Mouse (Mus musculus): ENCODE measurements around the gene Sash1. TPM values are rescaled to one million over a fixed set of nuclear protein-coding genes. Genes with fewer than 3 reads are reported as not detected.

The Sash1 gene
- polyA plus RNA-seq, 1 experiment from 2014 or later = 2.8 TPM

GRCm38 (mm10) chr10:8880950-8881675, 4.8 kb downstream of the Sash1 start:
- Histone ChIP-seq H3K27ac (ENCODE audit: low read depth, low read length) (no peak overlapping the region), H3K36me3 (ENCODE audit: control insufficient read depth, insufficient read depth) (no peaks in the 10 kb centered on the region), H3K4me3 (ENCODE audit: low read depth, low read length) (no peak overlapping the region), H3K27me3 (replicated peaks; ENCODE audit: control insufficient read depth, insufficient read depth, low read length) (no peaks in the 10 kb centered on the region), H3K4me1 (replicated peaks; ENCODE audit: control insufficient read depth, insufficient read depth, low read length) (no peaks in the 10 kb centered on the region), H3K4me2 (replicated peaks; ENCODE audit: low read depth) (no peak overlapping the region), H3K9me3 (ENCODE audit: control insufficient read depth) (no peaks in the 10 kb centered on the region), H3K9ac (ENCODE audit: low read depth, low read length) (no peak overlapping the region)
- ATAC-seq = no peak
- WGBS = 82% methylated on average over 15 of the region's 15 CpGs
- peak; percentile 25; the same call in 1 of the 2 replicates for TF ChIP-seq CTCF (IDR thresholded peaks at IDR 0.05; ENCODE audit: low read depth)

- Histone ChIP-seq H3K36me3 (ENCODE audit: control insufficient read depth, insufficient read depth) (no peaks in the 10 kb centered on the region), H3K27me3 (replicated peaks; ENCODE audit: control insufficient read depth, insufficient read depth, low read length) (no peaks in the 10 kb centered on the region), H3K9ac (ENCODE audit: low read depth, low read length) (no peak overlapping the region), H3K4me2 (replicated peaks; ENCODE audit: low read depth) (peak overlapping the region; percentile 40), H3K9me3 (ENCODE audit: control insufficient read depth) (no peaks in the 10 kb centered on the region), H3K27ac (ENCODE audit: low read depth, low read length) (no peak overlapping the region), H3K4me1 (replicated peaks; ENCODE audit: control insufficient read depth, insufficient read depth, low read length) (no peaks in the 10 kb centered on the region), H3K4me3 (ENCODE audit: low read depth, low read length) (no peak overlapping the region)
- no peak for TF ChIP-seq CTCF (IDR thresholded peaks at IDR 0.05; ENCODE audit: low read depth)
- ATAC-seq = no peak
- 40% methylated on average over 9 of the region's 9 CpGs for WGBS
These were observed 7.0 kb downstream of the Sash1 start for GRCm38 (mm10) chr10:8878824-8879223.

- no peak overlapping the region for H3K9ac ChIP-seq (ENCODE audit: low read depth, low read length)
- no peaks in the 10 kb centered on the region for H3K4me1 ChIP-seq (replicated peaks; ENCODE audit: control insufficient read depth, insufficient read depth, low read length)
- no peak overlapping the region for H3K27ac ChIP-seq (ENCODE audit: low read depth, low read length)
- H3K4me3 ChIP-seq (ENCODE audit: low read depth, low read length) = no peak overlapping the region
- ATAC-seq = no peak
- 76% methylated on average over 13 of the region's 13 CpGs for WGBS
- no peaks in the 10 kb centered on the region for H3K27me3 ChIP-seq (replicated peaks; ENCODE audit: control insufficient read depth, insufficient read depth, low read length)
- H3K4me2 ChIP-seq (replicated peaks; ENCODE audit: low read depth) = peak overlapping the region; percentile 40
- TF ChIP-seq CTCF (IDR thresholded peaks at IDR 0.05; ENCODE audit: low read depth) = no peak
- no peaks in the 10 kb centered on the region for H3K9me3 ChIP-seq (ENCODE audit: control insufficient read depth)
- H3K36me3 ChIP-seq (ENCODE audit: control insufficient read depth, insufficient read depth) = no peaks in the 10 kb centered on the region
These were observed 7.5 kb downstream of the Sash1 start for GRCm38 (mm10) chr10:8878381-8878780.

GRCm38 (mm10) chr10:8873631-8874370, 12.1 kb downstream of the Sash1 start:
- H3K9ac ChIP-seq (ENCODE audit: low read depth, low read length) = no peak overlapping the region
- no peaks in the 10 kb centered on the region for H3K4me1 ChIP-seq (replicated peaks; ENCODE audit: control insufficient read depth, insufficient read depth, low read length)
- H3K4me2 ChIP-seq (replicated peaks; ENCODE audit: low read depth) = no peak overlapping the region
- no peaks in the 10 kb centered on the region for H3K36me3 ChIP-seq (ENCODE audit: control insufficient read depth, insufficient read depth)
- no peak overlapping the region for H3K4me3 ChIP-seq (ENCODE audit: low read depth, low read length)
- H3K9me3 ChIP-seq (ENCODE audit: control insufficient read depth) = no peaks in the 10 kb centered on the region
- TF ChIP-seq CTCF (IDR thresholded peaks at IDR 0.05; ENCODE audit: low read depth) = no peak
- 55% methylated on average over 7 of the region's 7 CpGs for WGBS
- no peaks in the 10 kb centered on the region for H3K27me3 ChIP-seq (replicated peaks; ENCODE audit: control insufficient read depth, insufficient read depth, low read length)
- peak; percentile 47; the same call in 1 of the 2 replicates for ATAC-seq
- peak overlapping the region; percentile 41; the same call in 1 of the 2 replicates for H3K27ac ChIP-seq (ENCODE audit: low read depth, low read length)

- no peak for ATAC-seq
- no peak overlapping the region for H3K4me2 ChIP-seq (replicated peaks; ENCODE audit: low read depth)
These were observed 13.1 kb downstream of the Sash1 start for GRCm38 (mm10) chr10:8872788-8873187.

GRCm38 (mm10) chr10:8871935-8872334, 13.9 kb downstream of the Sash1 start:
- no peaks in the 10 kb centered on the region for H3K9me3 ChIP-seq (ENCODE audit: control insufficient read depth)
- ATAC-seq = no peak
- H3K4me1 ChIP-seq (replicated peaks; ENCODE audit: control insufficient read depth, insufficient read depth, low read length) = no peaks in the 10 kb centered on the region
- no peak overlapping the region for H3K4me3 ChIP-seq (ENCODE audit: low read depth, low read length)
- H3K27ac ChIP-seq (ENCODE audit: low read depth, low read length) = no peak overlapping the region
- H3K27me3 ChIP-seq (replicated peaks; ENCODE audit: control insufficient read depth, insufficient read depth, low read length) = no peaks in the 10 kb centered on the region
- no peaks in the 10 kb centered on the region for H3K36me3 ChIP-seq (ENCODE audit: control insufficient read depth, insufficient read depth)
- no peak overlapping the region for H3K9ac ChIP-seq (ENCODE audit: low read depth, low read length)
- 76% methylated on average over 1 of the region's 1 CpGs for WGBS
- H3K4me2 ChIP-seq (replicated peaks; ENCODE audit: low read depth) = no peak overlapping the region
- no peak for TF ChIP-seq CTCF (IDR thresholded peaks at IDR 0.05; ENCODE audit: low read depth)

More at GRCm38 (mm10) chr10:8872788-8873187, 13.1 kb downstream of the Sash1 start:
- H3K36me3 ChIP-seq (ENCODE audit: control insufficient read depth, insufficient read depth) = no peaks in the 10 kb centered on the region
- H3K27me3 ChIP-seq (replicated peaks; ENCODE audit: control insufficient read depth, insufficient read depth, low read length) = no peaks in the 10 kb centered on the region
- H3K4me3 ChIP-seq (ENCODE audit: low read depth, low read length) = no peak overlapping the region
- H3K9ac ChIP-seq (ENCODE audit: low read depth, low read length) = no peak overlapping the region
- 88% methylated on average over 3 of the region's 3 CpGs for WGBS
- TF ChIP-seq CTCF (IDR thresholded peaks at IDR 0.05; ENCODE audit: low read depth) = no peak
- H3K9me3 ChIP-seq (ENCODE audit: control insufficient read depth) = no peaks in the 10 kb centered on the region
- H3K27ac ChIP-seq (ENCODE audit: low read depth, low read length) = no peak overlapping the region
- H3K4me1 ChIP-seq (replicated peaks; ENCODE audit: control insufficient read depth, insufficient read depth, low read length) = no peaks in the 10 kb centered on the region

Measured in intestine, postnatal 0 days (tissue).